Mouse (Mus musculus) cerebellum, adult 2 months (tissue): Measurements from ENCODE around the gene Cryl1.

Source experiments
- CTCF ChIP-seq: fragments of 200-500 bp; IDR thresholded peaks from 2 replicates; pipeline ENCODE4 v1.5.1; 2011; ENCODE audit warnings: low read depth, mild to moderate bottlenecking, control low read depth, low read length, moderate library complexity, borderline replicate concordance; ENCODE audit not compliant: insufficient read depth
- POLR2A ChIP-seq: fragments of 200-500 bp; IDR thresholded peaks from 2 replicates; pipeline ENCODE4 v1.6.1; 2011; ENCODE audit warnings: low read length, control low read depth, borderline replicate concordance; ENCODE audit not compliant: insufficient read depth

GRCm38 (mm10) chr14:57351521-57352235 is 46.7 kb downstream of the Cryl1 start:
- TF ChIP-seq POLR2A (no peak), CTCF (no peak)
